Mouse (Mus musculus): ENCODE data around the gene Dlg1. TPM values are rescaled to one million over a fixed set of nuclear protein-coding genes. Genes with fewer than 3 reads are reported as not detected.

The Dlg1 gene
- total RNA-seq, 2 experiments from 2014 or later, result 61.9 to 66.1 TPM

- DNase-seq, result no peak
These were observed 73.8 kb downstream of the Dlg1 start for GRCm38 (mm10) chr16:31737081-31737480.

- no peak for DNase-seq
These were observed 74.5 kb downstream of the Dlg1 start for GRCm38 (mm10) chr16:31737761-31738160.

- peak; percentile 65 for DNase-seq
These were observed 77.0 kb downstream of the Dlg1 start for GRCm38 (mm10) chr16:31740271-31740670.

- DNase-seq, result no peak
These were observed 77.5 kb downstream of the Dlg1 start for GRCm38 (mm10) chr16:31740704-31741103.

DNA sequence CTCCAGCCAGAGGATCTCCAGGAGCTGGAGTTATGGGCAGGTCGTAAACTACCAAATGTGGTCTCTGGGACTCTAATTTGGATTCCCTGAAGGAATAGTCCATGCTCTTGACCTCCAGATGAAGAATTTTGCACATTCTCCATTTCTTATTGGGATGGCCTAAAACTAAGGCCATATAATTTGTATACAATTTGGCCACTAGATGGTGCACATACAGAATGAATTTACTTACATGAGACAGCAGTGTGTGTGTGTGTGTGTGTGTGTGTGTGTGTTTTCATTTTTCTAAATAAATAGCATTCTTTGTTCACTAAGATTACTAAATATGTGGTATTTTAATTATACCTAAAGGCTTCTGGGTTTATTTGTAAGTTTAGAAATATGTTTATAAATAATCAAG lies 87.3 kb downstream of the Dlg1 start:
- DNase-seq, result no peak

GRCm38 (mm10) chr16:31754172-31755025 lies 91.2 kb downstream of the Dlg1 start:
- DNase-seq, result no peak

- no peak for DNase-seq
These were observed 91.8 kb downstream of the Dlg1 start for GRCm38 (mm10) chr16:31755053-31755452.

- DNase-seq, result no peak
These were observed 93.2 kb downstream of the Dlg1 start for GRCm38 (mm10) chr16:31756436-31756835.

DNA sequence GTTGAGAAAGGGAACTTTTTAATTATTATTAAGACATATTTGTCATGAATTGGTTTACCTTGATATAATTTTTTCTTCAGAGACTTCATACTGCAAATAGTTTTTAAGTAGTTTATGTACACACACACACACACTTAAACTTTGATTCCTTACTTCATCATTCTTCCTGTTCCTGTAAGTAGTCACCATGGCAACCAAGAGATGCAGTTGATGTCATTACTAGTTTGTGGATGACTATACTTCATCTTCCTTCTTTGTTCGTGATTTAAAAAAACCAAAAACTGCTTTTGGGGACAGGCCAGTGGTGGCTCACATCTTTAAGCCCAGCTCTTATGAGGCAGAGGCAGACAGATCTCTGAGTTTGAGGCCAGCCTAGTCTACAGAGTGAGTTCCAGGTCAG lies 94.4 kb downstream of the Dlg1 start:
- DNase-seq, result no peak

DNA sequence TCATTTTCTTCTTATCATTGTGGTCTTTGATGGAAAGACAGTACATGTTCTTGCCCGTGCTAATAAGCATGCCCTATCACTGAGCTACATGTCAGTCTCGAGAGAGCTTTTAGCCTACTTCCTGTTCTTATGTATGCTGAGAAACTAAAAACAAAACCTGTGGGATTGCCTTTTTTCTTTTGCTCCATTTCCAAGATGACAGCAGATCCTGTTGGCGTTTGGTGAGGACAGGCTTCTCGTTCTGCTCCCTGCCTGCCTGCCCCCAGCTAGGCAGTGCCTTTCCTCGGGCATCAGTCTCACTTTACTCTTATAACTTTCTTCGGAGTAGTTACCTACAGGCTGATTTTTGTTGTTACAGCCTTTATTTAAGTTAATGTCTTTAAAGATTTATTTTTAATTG lies 96.2 kb downstream of the Dlg1 start:
- DNase-seq, result no peak

DNA sequence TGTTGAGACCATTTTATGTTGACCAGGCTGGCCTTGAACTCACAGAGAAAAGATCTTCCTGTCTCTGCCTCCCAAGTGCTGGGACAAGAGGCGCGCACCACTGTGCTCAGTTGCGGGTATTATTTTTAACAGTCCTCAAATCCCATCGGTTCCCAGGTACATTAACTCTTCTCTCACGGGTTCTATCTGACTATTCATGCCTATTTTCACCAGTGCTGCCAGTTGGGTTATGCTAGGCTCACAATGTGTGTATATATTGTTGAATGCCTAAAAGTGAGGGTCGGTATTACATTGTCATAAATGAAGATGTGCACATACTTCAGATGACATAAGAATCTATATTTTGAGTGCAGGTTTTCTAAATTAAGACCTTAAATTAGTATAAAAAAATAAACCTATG lies 103.1 kb downstream of the Dlg1 start:
- DNase-seq, result no peak

DNA sequence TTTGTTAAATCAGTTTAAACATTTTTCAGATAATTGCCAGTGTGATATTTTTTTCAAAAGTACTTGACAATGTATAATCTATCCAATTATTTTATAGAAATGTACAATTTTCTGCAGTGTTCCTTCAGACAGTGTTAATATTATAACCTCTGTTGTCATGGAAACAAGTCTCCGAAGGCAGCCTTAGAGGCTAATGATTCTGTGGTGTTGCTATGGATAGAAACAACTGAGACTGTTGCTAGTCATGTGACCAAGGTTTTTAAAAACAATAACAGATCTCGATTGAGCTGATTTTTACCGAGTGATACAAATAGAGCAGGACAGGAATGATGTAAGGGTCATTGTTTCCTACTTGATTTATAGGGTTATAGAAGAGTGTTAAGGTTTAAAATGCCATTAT lies 103.5 kb downstream of the Dlg1 start:
- no peak for DNase-seq

DNA sequence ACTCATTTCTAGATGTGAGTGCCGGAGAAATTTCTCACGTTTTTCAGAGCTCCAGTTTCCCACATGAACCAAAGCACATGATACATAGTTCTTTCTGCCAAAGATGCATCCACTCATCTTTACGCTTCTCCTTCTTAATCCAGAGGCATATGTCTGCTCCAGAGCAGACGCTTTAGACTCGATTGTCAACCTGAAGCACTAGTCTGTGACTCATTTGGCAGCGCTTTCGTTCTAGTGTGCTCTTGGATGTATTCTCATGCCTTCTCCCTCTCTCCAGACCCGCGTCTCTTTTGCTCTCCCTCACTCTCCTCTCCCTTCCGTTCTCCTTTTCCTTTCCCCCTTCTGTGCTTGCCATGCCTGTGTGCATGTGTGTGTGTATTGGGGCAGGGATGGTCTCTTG lies 112.7 kb downstream of the Dlg1 start:
- DNase-seq, result no peak

GRCm38 (mm10) chr16:31781015-31781414 lies 117.8 kb downstream of the Dlg1 start:
- no peak for DNase-seq

DNA sequence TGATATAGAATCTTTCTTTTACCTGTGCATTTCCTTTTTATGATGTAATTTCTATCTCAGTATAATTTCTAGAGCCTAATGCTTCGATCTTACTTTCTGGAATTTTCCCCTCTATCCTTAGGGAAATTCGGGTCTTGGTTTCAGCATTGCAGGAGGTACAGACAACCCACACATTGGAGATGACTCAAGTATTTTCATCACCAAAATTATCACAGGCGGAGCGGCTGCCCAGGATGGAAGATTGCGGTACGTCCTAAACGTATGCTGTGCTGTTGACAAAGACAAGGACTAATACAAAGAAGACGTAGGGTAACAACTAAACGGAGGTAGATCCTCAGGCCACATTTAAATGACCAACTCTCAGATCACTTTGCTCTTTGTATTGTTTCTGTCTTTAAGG lies 126.8 kb downstream of the Dlg1 start:
- DNase-seq, result no peak

GRCm38 (mm10) chr16:31803644-31804043 lies 140.4 kb downstream of the Dlg1 start:
- DNase-seq, result no peak

DNA sequence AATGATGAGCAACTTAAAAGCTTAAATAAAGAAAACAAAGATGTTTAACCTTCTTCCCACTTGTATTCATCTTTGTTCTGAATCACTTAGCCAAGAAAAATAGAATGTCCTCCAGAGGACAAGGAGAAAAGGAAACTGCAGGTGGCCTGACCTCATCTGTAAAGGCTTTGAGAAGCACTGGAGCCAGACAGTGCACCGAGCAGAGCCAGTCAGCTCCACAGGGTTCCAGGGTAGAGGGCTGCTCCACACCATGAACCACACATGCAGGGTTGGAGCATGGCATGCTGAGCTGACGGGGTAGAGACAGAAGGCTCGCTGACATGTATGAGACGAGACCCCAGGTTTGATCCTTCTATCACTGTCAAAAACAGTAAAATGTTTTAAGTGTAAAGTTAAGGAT lies 162.8 kb downstream of the Dlg1 start:
- DNase-seq, result no peak

DNA sequence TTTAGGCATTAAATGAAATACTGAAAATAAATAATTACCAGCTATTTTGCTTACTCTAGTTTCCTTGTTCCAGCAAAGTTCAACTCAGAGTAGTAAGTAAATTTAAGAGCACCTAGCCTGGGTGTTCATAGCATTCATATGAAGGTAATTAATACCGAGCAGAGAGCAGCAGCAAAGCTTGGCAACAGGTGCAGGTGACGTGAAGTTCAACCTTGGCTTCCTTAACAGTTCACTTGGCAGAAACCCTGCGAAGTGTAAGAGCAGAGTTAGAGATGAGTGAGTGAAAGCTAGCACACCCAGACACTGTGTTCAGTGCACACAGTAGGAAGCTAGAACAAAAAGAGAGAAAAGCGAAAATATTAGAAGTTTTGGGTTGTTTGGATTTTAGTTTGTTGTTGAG lies 167.5 kb downstream of the Dlg1 start:
- DNase-seq, result peak; percentile 11

GRCm38 (mm10) chr16:31832630-31833422 lies 169.6 kb downstream of the Dlg1 start:
- DNase-seq, result no peak

GRCm38 (mm10) chr16:31834011-31834584 lies 170.9 kb downstream of the Dlg1 start:
- no peak for DNase-seq

- DNase-seq, result no peak
These were observed 171.5 kb downstream of the Dlg1 start for GRCm38 (mm10) chr16:31834662-31835318.

GRCm38 (mm10) chr16:31837362-31837761 lies 174.1 kb downstream of the Dlg1 start:
- no peak for DNase-seq

DNA sequence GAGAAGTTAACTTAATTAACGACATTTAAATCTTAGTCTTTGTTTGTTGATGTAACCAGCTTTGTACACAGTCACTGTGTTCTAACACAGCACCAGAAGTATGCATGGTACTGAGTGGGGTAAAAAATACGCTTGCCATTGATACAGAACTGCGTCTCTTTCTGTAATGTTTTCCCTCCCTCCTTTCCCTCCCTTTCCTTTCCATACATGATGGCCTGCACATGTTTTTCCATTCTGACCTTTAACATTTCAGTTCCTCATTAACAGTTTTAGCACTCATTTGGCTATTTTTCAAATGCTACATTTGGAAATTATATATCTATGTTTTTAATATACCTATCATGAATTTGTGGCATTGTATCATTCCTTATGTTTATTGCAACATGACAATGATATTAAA lies 181.0 kb downstream of the Dlg1 start:
- DNase-seq, result no peak

Measured in adrenal gland, postnatal 10 days (tissue).